8 mouse cellular contexts compared by ENCODE assay signal in genomic region chr9:57560263-57560662, GRCm38 (mm10). TPM values are rescaled to one million over a fixed set of nuclear protein-coding genes. Genes with fewer than 3 reads are reported as not detected.
DNase-seq lines count a peak whose midpoint lies in the region; ATAC-seq and TF ChIP-seq lines count a peak whose summit lies in the region.

No protein-coding gene starts in this region.

- intact Hi-C loops in heart, postnatal 14 days (cut with DNase I), result no loop called here

- DNase-seq in heart, postnatal 0 days (ENCODE audit: low spot score), result no peak
- DNase-seq in heart, postnatal 14 days, result no peak
- no peak for DNase-seq in ovary, postnatal 10 days (ENCODE audit: low spot score)
- DNase-seq in thymus, postnatal 14 days, result no peak
- DNase-seq in cerebellum, postnatal 10 days, result no peak

- H3K27me3 ChIP-seq in heart, postnatal 0 days (ENCODE audit: control insufficient read depth, insufficient read depth, low read length), result no peaks in the 10 kb centered on the region
- H3K27me3 ChIP-seq in hindbrain, embryonic 13.5 days, result peaks cover 8% of the 10 kb centered on the region; the same call in 1 of the 2 replicates
- no peaks in the 10 kb centered on the region for H3K27me3 ChIP-seq in midbrain, embryonic 13.5 days

- no peaks in the 10 kb centered on the region for H3K36me3 ChIP-seq in heart, postnatal 0 days (replicated peaks; ENCODE audit: control insufficient read depth, insufficient read depth, low read length)
- H3K36me3 ChIP-seq in hindbrain, embryonic 13.5 days, result no peaks in the 10 kb centered on the region
- H3K36me3 ChIP-seq in midbrain, embryonic 13.5 days, result no peaks in the 10 kb centered on the region

- no peak for ATAC-seq in heart, postnatal 0 days (ENCODE audit: insufficient read depth, low read depth)
- ATAC-seq in hindbrain, embryonic 13.5 days (ENCODE audit: low FRiP score), result peak; percentile 8; the same call in 1 of the 2 replicates
- ATAC-seq in midbrain, embryonic 13.5 days, result 0 out of 2 replicates have a peak, but pooled peaks have one; percentile 1

- H3K9me3 ChIP-seq in heart, postnatal 0 days (replicated peaks; ENCODE audit: control insufficient read depth, low read length), result no peaks in the 10 kb centered on the region
- no peaks in the 10 kb centered on the region for H3K9me3 ChIP-seq in hindbrain, embryonic 13.5 days
- no peaks in the 10 kb centered on the region for H3K9me3 ChIP-seq in midbrain, embryonic 13.5 days

- peak overlapping the region; percentile 73 for H3K27ac ChIP-seq in heart, postnatal 0 days (ENCODE audit: low read depth)
- no peak overlapping the region for H3K27ac ChIP-seq in bone marrow macrophage, adult 2 months (ENCODE audit: insufficient read depth, low read depth, low read length)
- peak overlapping the region; percentile 89 for H3K27ac ChIP-seq in hindbrain, embryonic 13.5 days
- H3K27ac ChIP-seq in midbrain, embryonic 13.5 days, result peak overlapping the region; percentile 91

- TF ChIP-seq CTCF in heart, postnatal 0 days (IDR thresholded peaks at IDR 0.05; ENCODE audit: low read depth), result no peak
- no peak for TF ChIP-seq CTCF in bone marrow macrophage, adult 2 months (IDR thresholded peaks at IDR 0.05; ENCODE audit: low read depth, low read length)

- TF ChIP-seq POLR2A in bone marrow macrophage, adult 2 months (IDR thresholded peaks at IDR 0.05; ENCODE audit: borderline replicate concordance, low read depth, low read length), result no peak

- H3K4me3 ChIP-seq in heart, postnatal 0 days (ENCODE audit: low read depth, low read length), result peak overlapping the region; percentile 69
- peak overlapping the region; percentile 73 for H3K4me3 ChIP-seq in bone marrow macrophage, adult 2 months (ENCODE audit: insufficient read depth, low read length)
- peak overlapping the region; percentile 68 for H3K4me3 ChIP-seq in hindbrain, embryonic 13.5 days
- peak overlapping the region; percentile 51 for H3K4me3 ChIP-seq in midbrain, embryonic 13.5 days (replicated peaks)

- TF ChIP-seq EP300 in heart, postnatal 0 days (IDR thresholded peaks at IDR 0.05; ENCODE audit: low read depth), result no peak

- H3K4me1 ChIP-seq in heart, postnatal 0 days (ENCODE audit: control insufficient read depth, insufficient read depth), result peaks cover 32% of the 10 kb centered on the region
- peaks cover 55% of the 10 kb centered on the region for H3K4me1 ChIP-seq in bone marrow macrophage, adult 2 months (ENCODE audit: control insufficient read depth, insufficient read depth, low read length)
- H3K4me1 ChIP-seq in hindbrain, embryonic 13.5 days (replicated peaks), result peaks cover 33% of the 10 kb centered on the region
- peaks cover 31% of the 10 kb centered on the region for H3K4me1 ChIP-seq in midbrain, embryonic 13.5 days (replicated peaks)

- peak overlapping the region; percentile 81 for H3K4me2 ChIP-seq in heart, postnatal 0 days (ENCODE audit: low read depth, low read length)
- peak overlapping the region; percentile 90 for H3K4me2 ChIP-seq in hindbrain, embryonic 13.5 days
- H3K4me2 ChIP-seq in midbrain, embryonic 13.5 days (replicated peaks), result peak overlapping the region; percentile 89

- 26% methylated on average over 7 of the region's 7 CpGs for WGBS in heart, postnatal 0 days
- WGBS in hindbrain, embryonic 13.5 days, result 25% methylated on average over 7 of the region's 7 CpGs
- WGBS in midbrain, embryonic 13.5 days, result 32% methylated on average over 7 of the region's 7 CpGs

- H3K9ac ChIP-seq in heart, postnatal 0 days (replicated peaks; ENCODE audit: low read depth, low read length), result peak overlapping the region; percentile 61; the same call in 1 of the 2 replicates
- H3K9ac ChIP-seq in hindbrain, embryonic 13.5 days, result peak overlapping the region; percentile 74
- H3K9ac ChIP-seq in midbrain, embryonic 13.5 days (replicated peaks), result peak overlapping the region; percentile 61

RNA-seq across cellular contexts. Expression of gene Scamp2, which starts 0.5 kb away (rescaled TPM):
- total RNA-seq in heart, postnatal 0 days (2014; rRNA removed; ENCODE audit: low replicate concordance), result 42.1 and 91.7 TPM in 2 replicates
- polyA plus RNA-seq in heart, postnatal 0 days (2015; fragmentation: Nextera tagmentation; extraction: Ambion mirVana), result 45.9 and 46.5 TPM in 2 replicates
- total RNA-seq in heart, postnatal 14 days (2021), result 10 to 100 TPM; 28.0 to 32.7 TPM
- 144 and 147 TPM in 2 replicates for polyA plus RNA-seq in bone marrow macrophage, adult 2 months (2012; ENCODE audit: insufficient read depth, insufficient read length, missing spikeins)
- polyA plus RNA-seq in hindbrain, embryonic 13.5 days (2015; fragmentation: Nextera tagmentation; extraction: Ambion mirVana), result 56.9 and 58.8 TPM in 2 replicates
- polyA plus RNA-seq in midbrain, embryonic 13.5 days (2015; fragmentation: Nextera tagmentation; extraction: Ambion mirVana), result 54.2 and 57.5 TPM in 2 replicates

RNA-seq across cellular contexts. Expression of gene Mpi, which starts 7.7 kb away (rescaled TPM):
- 130 TPM in 2 replicates for total RNA-seq in heart, postnatal 0 days (2014; rRNA removed; ENCODE audit: low replicate concordance)
- polyA plus RNA-seq in heart, postnatal 0 days (2015; fragmentation: Nextera tagmentation; extraction: Ambion mirVana), result 97.7 and 99.1 TPM in 2 replicates
- 100 to 1,000 TPM; 162 to 176 TPM for total RNA-seq in heart, postnatal 14 days (2021)
- 17.8 and 19.7 TPM in 2 replicates for polyA plus RNA-seq in bone marrow macrophage, adult 2 months (2012; ENCODE audit: insufficient read depth, insufficient read length, missing spikeins)
- 67.9 and 75.2 TPM in 2 replicates for polyA plus RNA-seq in hindbrain, embryonic 13.5 days (2015; fragmentation: Nextera tagmentation; extraction: Ambion mirVana)
- 72.2 and 79.2 TPM in 2 replicates for polyA plus RNA-seq in midbrain, embryonic 13.5 days (2015; fragmentation: Nextera tagmentation; extraction: Ambion mirVana)

RNA-seq across cellular contexts. Expression of gene Fam219b, which starts 22.9 kb away (rescaled TPM):
- total RNA-seq in heart, postnatal 0 days (2014; rRNA removed; ENCODE audit: low replicate concordance), result 4.5 and 9.2 TPM in 2 replicates
- polyA plus RNA-seq in heart, postnatal 0 days (2015; fragmentation: Nextera tagmentation; extraction: Ambion mirVana), result 8.0 and 8.8 TPM in 2 replicates
- total RNA-seq in heart, postnatal 14 days (2021), result 1 to 10 TPM; 5.0 to 5.9 TPM
- 15.5 and 18.4 TPM in 2 replicates for polyA plus RNA-seq in bone marrow macrophage, adult 2 months (2012; ENCODE audit: insufficient read depth, insufficient read length, missing spikeins)
- 21.6 and 22.4 TPM in 2 replicates for polyA plus RNA-seq in hindbrain, embryonic 13.5 days (2015; fragmentation: Nextera tagmentation; extraction: Ambion mirVana)
- 23.2 and 24.2 TPM in 2 replicates for polyA plus RNA-seq in midbrain, embryonic 13.5 days (2015; fragmentation: Nextera tagmentation; extraction: Ambion mirVana)

RNA-seq across cellular contexts. Expression of gene Ulk3, which starts 29.0 kb away (rescaled TPM):
- total RNA-seq in heart, postnatal 0 days (2014; rRNA removed; ENCODE audit: low replicate concordance), result 28.1 and 189 TPM in 2 replicates
- 6.6 and 8.0 TPM in 2 replicates for polyA plus RNA-seq in heart, postnatal 0 days (2015; fragmentation: Nextera tagmentation; extraction: Ambion mirVana)
- total RNA-seq in heart, postnatal 14 days (2021), result 1 to 10 TPM; 8.9 to 9.1 TPM
- polyA plus RNA-seq in bone marrow macrophage, adult 2 months (2012; ENCODE audit: insufficient read depth, insufficient read length, missing spikeins), result 17.2 and 23.0 TPM in 2 replicates
- polyA plus RNA-seq in hindbrain, embryonic 13.5 days (2015; fragmentation: Nextera tagmentation; extraction: Ambion mirVana), result 28.6 and 30.5 TPM in 2 replicates
- 23.5 and 25.1 TPM in 2 replicates for polyA plus RNA-seq in midbrain, embryonic 13.5 days (2015; fragmentation: Nextera tagmentation; extraction: Ambion mirVana)

RNA-seq across cellular contexts. Expression of gene Cox5a, which starts 39.2 kb away (rescaled TPM):
- 1,146 and 1,154 TPM in 2 replicates for total RNA-seq in heart, postnatal 0 days (2014; rRNA removed; ENCODE audit: low replicate concordance)
- 4,139 and 4,337 TPM in 2 replicates for polyA plus RNA-seq in heart, postnatal 0 days (2015; fragmentation: Nextera tagmentation; extraction: Ambion mirVana)
- 1,000 to 10,000 TPM; 2,287 to 2,318 TPM for total RNA-seq in heart, postnatal 14 days (2021)
- 346 and 384 TPM in 2 replicates for polyA plus RNA-seq in bone marrow macrophage, adult 2 months (2012; ENCODE audit: insufficient read depth, insufficient read length, missing spikeins)
- polyA plus RNA-seq in hindbrain, embryonic 13.5 days (2015; fragmentation: Nextera tagmentation; extraction: Ambion mirVana), result 875 and 879 TPM in 2 replicates
- polyA plus RNA-seq in midbrain, embryonic 13.5 days (2015; fragmentation: Nextera tagmentation; extraction: Ambion mirVana), result 809 and 819 TPM in 2 replicates
